Mouse (Mus musculus) brown adipose tissue, adult 24 weeks (tissue): ENCODE results near the gene Fbxo8. TPM values are rescaled to one million over a fixed set of nuclear protein-coding genes. Genes with fewer than 3 reads are reported as not detected.
A peak's percentile ranks its signal among the peaks of the same experiment; 100 is the strongest.

Source experiments
- H3K27ac ChIP-seq: fragments of 200-500 bp; replicated peaks from 2 replicates; pipeline ENCODE4 v1.5.1; 2012; ENCODE audit warnings: low read depth, mild to moderate bottlenecking, low read length
- H3K4me1 ChIP-seq: fragments of 200-500 bp; 2 replicates; pipeline ENCODE4 v1.6.1; 2012; ENCODE audit warnings: low read length, mixed read lengths; ENCODE audit not compliant: control insufficient read depth, insufficient read depth, insufficient read length
- H3K4me3 ChIP-seq: fragments of 200-500 bp; 2 replicates; pipeline ENCODE4 v1.5.1; 2012; ENCODE audit warnings: low read depth, mild to moderate bottlenecking, low read length, moderate library complexity; ENCODE audit not compliant: insufficient read depth
- polyA plus RNA-seq: library from polyadenylated mRNA; stranded (reverse); fragments of >200 nt; gene quantifications from 2 replicates; pipeline ENCODE4 v1.2.4, GENCODE M21; 2012; ENCODE audit not compliant: missing spikeins, insufficient read depth, insufficient read length

The Fbxo8 gene
- 73.0 and 107 TPM in 2 replicates for polyA plus RNA-seq

DNA sequence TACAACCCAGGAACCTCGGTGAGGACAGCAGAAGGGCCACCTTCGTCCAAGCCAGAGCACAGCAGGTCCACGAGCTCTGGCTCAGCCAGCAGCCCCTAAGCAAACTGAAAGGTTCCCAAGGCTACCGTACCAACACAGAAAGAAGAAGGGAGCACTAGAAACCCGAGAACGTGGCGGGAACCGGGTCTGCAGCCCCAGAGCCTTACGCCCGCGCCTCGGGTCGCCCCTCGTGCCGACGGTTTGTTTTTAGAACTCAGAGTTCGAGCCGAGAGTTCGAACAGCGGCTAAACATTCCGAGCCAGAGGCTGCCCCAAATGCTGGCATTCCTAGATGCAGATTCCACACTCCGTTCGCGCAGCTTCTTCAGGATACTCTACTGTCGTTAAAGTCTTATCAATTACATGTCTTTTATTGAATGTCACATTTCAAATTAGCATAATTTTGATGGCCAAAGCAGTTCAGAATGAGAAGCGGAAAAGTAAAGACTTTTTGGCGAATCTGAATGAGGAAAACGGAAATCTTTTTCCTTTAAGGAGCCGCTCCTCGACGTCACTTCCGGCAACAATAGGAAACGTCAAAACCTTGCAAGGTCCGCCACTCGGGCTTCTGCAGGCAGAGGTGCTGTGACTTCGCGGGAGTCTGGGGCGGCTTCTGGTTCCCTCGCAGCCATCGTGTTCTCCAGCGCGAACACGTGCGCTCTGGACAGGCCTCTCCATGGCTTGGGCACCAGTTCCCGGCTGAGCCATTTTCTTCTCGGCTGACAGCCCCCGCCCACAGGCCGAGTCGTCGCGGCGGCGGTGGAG lies at the start of gene Fbxo8, which contains the start of gene Cep44:
Gene Fbxo8, plus strand, starts transcription at position 533 of the 803 bp plus-strand sequence.
Gene Cep44, minus strand, starts transcription at position 490 of the 803 bp plus-strand sequence.
- H3K4me3 ChIP-seq: peak within 1 kb of the TSS; percentile 94
- peak within 1 kb of the TSS; percentile 84 for H3K27ac ChIP-seq
- peaks cover 4% of the 10 kb centered on the region; the same call in 1 of the 2 replicates for H3K4me1 ChIP-seq

DNA sequence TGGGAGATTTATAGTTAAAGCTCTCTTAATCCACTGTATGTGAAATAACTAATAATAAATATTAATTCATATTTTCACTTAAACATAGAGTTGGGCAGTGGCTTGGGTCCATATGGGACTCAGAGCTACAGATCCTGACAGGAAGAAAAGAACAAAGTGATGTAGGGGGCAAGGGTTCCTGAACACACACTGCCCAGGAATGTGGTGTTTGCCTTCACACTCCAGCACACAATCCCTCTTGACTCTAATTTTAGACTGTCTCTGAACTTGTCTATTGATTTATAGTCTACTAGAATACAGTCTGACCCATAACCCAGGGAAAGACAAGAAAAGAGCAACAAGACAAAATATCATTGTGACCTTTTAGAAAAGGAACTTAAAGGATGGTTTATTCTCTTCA lies 49.0 kb upstream of the Fbxo8 start:
- H3K4me3 ChIP-seq: no peak overlapping the region
- no peaks in the 10 kb centered on the region for H3K4me1 ChIP-seq
- no peak overlapping the region for H3K27ac ChIP-seq

DNA sequence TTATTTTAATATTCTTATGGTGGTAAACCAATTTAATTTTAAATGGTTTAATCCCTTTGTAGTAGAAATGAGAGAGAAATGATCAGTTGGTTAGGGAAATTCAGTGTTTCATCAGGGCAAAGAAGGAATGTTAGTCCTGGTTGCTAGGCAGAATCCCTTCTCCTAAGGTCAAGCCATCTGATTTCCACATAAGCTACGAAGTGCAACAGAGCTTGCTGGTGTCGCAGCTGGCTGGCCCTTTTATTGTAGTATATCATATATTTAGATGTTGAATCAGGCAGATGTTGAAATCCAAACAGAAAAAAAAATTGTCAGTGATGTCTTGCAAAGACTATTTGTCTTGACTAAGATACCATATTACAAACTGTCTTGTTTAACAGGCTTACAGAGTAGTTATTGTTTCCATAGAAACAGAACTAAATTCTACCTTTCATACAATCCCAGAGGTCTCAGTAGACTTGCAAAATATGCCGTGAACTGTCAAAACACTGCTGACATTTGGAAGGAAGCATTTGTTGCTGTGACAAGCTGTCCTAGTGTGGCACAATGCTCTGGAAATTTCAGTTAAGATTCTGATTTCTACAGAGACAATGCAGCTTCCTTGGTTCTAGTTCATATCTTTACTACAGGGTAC lies 42.5 kb upstream of the Fbxo8 start:
- Histone ChIP-seq H3K4me3 (no peak overlapping the region), H3K27ac (no peak overlapping the region), H3K4me1 (no peaks in the 10 kb centered on the region)

DNA sequence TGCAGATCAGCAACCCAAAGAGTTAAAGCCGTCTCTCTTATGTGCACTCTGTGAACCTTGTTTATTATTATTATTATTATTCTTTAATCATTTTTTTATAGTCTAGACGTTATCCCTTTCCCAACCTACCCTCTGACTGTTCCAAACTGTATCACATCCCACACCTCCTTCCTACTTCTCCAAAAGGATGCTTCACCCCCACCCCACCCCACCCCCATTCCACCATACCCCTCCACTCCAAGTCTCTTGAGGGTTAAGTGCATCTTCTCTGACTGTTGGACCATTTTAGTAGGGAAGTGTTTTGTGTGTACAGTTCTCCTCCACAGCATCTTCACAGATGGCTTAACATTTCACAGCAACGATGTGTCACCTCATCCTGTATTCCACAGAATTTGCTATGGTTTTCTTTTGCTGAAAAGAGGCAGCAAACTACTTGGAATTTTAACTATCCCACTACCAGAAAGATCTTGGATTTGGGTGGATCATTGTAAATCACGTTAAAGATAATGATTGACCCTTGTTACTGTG lies 41.9 kb upstream of the Fbxo8 start:
- no peak overlapping the region for H3K27ac ChIP-seq
- no peaks in the 10 kb centered on the region for H3K4me1 ChIP-seq
- no peak overlapping the region for H3K4me3 ChIP-seq

DNA sequence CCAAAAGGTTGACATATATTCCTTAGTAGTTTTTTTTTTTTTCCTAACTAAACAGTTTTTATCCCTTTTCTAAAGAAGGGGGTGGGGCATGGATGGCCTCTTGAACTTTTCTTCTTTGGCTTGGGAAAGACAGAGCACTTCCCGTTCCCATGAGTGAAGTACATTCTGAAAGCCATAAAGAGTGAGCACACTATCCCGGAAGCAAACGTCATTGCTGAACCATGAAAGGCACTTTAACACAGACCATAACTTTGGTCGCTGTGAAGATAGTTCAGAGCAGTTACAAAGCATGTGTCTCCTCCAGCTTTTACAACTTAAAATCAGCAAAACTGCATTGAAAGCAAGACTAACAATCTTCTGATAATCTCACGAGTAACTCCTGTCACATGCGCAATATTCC lies 32.0 kb upstream of the Fbxo8 start:
- H3K27ac ChIP-seq: no peak overlapping the region
- H3K4me1 ChIP-seq: no peaks in the 10 kb centered on the region
- H3K4me3 ChIP-seq: no peak overlapping the region

DNA sequence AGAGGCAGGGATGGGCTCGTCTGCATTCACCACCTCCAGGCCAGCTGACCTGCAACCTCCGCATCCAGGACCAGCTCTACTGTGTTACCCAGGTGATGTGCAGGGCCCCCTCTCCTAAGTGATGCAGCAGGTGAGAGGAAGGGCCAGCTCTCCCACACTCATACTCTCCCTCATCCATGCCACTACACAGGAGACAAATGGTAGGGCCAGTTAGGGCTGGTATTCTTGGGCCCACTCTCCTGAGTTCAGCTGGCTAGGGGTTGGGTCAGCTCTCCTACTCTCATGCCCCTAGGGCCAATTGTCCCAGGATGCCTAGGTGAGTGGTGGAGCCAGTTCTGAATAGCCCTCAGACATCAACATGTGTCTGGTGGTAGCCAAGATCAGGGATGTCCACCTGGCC lies 30.6 kb upstream of the Fbxo8 start:
- Histone ChIP-seq H3K27ac (no peak overlapping the region), H3K4me1 (no peaks in the 10 kb centered on the region), H3K4me3 (no peak overlapping the region)

DNA sequence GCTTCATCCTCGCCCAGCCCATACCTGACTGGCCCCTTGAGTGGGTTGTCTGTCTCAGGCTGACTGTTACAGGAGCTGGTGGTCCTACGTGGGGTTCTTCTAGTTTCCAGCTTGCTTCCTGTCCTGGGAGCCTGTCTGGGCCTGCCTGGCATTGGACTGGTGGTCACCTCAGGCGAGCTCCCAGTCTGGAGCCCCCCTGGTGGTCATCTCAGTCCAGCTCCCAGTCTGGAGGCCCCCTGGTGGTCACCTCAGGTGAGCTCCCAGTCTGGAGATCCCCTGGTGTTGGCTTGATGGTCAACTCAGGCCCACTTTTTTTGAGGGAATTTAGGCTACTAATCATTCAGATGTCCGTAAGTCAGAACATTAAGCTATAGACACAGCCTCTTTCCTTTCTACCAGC lies 29.8 kb upstream of the Fbxo8 start:
- H3K4me1 ChIP-seq: no peaks in the 10 kb centered on the region
- no peak overlapping the region for H3K27ac ChIP-seq
- no peak overlapping the region for H3K4me3 ChIP-seq

DNA sequence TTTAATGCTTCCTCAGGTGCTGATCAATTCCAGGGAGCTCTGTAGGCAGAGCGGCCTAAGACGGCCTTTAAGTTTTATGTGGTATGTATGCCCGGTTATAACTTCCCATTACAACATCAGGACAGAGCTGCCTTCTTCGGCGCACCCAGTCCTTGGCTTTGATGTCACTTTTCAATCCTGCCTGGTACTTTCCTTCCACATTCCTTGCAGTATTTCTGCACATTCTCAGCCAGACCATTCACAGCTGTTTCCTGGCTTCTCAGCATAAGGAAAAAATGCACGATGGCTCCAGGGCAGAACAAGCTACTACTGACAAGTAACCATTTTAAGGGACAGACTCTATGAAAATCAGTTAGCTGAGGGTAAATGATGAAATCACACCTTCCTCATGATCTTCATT lies 22.0 kb upstream of the Fbxo8 start:
- Histone ChIP-seq H3K27ac (no peak overlapping the region), H3K4me1 (no peaks in the 10 kb centered on the region), H3K4me3 (no peak overlapping the region)

DNA sequence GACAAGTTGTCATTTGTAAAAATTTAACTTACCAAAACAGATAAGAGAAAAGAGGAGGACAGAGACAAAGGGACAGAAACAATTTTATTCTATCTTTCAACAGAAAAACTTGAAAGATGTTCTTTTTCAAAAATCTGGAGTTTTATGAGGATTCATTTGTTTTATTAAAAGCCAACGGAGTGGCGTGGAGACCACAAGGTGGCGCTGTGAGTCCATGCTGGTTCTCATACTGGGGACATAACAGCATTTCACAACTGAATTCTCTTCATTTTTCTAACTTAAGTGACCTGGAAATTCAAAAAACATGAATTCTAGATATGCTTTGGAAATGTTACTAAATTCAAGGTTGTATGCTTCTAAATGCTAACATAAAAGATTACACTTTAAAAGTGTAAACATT lies 20.5 kb upstream of the Fbxo8 start:
- no peak overlapping the region for H3K27ac ChIP-seq
- H3K4me1 ChIP-seq: no peaks in the 10 kb centered on the region
- H3K4me3 ChIP-seq: no peak overlapping the region

DNA sequence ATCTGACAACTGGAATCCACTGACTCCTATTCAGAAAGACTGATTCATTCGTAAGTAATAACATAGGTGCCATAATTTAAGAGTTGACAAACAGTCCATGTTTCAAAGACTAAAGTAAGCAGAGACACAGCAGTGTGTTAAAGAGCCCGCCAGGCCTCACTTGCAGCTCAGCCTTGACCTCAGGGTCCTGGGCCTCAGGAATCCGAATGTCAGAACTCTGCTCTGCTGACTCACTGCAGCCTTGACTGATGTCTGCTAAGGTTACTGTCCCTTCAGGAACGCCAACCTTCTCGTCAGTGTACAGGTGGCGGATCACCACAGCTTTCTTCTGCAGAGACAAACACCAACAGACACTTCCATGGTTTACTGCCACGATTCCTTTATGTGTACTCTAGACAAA lies 10.2 kb upstream of the Fbxo8 start:
- Histone ChIP-seq H3K4me3 (no peak overlapping the region), H3K27ac (no peak overlapping the region)

DNA sequence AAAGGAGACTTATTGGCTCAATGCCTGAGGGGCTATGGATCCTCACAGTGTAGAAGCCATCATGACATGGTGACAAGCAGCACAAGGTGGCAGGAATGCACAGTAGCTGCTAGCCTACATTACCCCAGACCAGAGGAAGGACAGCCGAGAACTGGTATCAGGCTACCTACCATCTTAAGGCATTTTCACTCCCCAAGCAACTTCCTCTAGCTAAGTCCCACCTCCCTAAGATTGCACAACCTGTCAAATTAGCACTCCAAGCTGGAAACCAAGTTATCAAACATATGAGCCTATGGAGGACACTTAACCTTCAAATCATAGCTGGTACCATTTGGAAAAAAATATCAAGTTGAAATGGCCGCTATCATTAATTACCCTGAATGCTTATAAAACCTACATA lies 3.0 kb upstream of the Fbxo8 start:
- Histone ChIP-seq H3K4me1 (peaks cover 4% of the 10 kb centered on the region; the same call in 1 of the 2 replicates), H3K4me3 (no peak overlapping the region), H3K27ac (no peak overlapping the region)

More for the DNA sequence above, 10.2 kb upstream of the Fbxo8 start:
- no peaks in the 10 kb centered on the region for H3K4me1 ChIP-seq

DNA sequence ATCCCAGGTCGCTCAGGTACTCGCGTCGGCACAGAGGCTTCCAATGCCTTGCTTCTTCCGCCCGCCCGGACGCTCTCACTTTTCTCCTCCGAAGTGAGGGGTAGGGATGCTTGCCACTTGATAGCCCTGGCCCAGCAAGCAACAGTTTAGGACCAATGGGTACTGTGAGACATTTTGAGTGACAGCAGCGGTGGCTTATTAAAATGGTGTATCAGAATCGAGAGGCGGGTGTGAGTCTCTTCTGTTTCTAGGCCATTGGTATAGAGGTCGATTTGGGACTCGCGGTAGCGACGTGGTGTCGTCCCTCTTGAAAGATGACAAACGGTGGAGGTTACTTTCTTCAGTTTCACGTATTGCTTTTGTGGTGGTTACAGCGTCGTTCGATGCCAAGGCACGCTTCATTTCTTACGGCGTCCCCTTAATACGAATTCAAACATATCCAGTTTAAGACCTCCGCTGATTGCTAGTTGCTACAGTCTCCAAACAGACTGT lies 517 bp downstream of the Fbxo8 start:
- Histone ChIP-seq H3K27ac (peak overlapping the region; percentile 72), H3K4me1 (peaks cover 4% of the 10 kb centered on the region; the same call in 1 of the 2 replicates), H3K4me3 (peak overlapping the region; percentile 94)

DNA sequence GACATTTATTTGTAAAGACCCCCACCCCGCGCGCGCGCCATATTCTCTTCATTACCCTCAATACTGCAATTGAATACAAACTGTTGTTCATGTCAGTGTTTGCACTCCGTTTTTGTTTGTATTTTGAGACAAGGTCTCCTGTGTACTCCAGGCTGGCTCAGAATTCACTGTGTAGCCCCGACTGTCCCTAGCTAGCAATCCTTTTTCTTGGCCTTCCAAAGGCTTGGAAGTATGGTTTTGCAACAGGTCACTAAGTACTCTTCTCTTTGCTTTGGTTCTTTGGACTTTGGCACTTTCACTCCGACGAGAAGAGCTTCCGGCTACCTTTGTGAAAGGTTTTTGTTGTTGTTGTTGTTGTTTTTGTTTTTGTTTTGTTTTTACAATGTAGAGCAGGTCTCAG lies 1.2 kb downstream of the Fbxo8 start:
- Histone ChIP-seq H3K4me1 (peaks cover 4% of the 10 kb centered on the region; the same call in 1 of the 2 replicates), H3K27ac (no peak overlapping the region), H3K4me3 (peak overlapping the region; percentile 94)

DNA sequence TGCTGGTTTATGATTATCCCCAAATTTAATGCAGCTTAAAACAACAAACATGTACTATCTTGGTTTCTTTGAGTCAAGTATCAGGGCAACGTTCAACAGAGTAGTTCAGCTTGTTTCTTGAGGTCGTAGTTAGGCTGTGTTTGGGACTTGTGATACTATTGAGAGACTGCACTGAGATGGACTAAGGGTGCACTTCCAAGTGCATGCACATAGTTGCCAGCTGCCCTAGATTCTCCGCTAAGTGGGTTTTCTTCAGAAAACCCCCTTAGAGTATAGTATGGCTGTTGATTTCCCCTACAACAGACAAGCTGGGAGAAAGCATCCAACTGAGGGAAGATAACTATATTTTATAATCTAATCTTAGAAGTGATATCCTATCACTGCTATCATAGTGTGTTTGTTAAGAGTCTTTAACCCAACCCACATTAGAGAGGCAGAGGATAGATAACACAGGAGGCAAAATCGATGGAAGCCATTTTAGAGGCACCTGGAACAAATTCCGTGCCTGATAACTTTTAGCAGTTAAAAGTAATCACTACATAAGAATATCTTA lies 1.7 kb downstream of the Fbxo8 start:
- Histone ChIP-seq H3K4me1 (peaks cover 6% of the 10 kb centered on the region; the same call in 1 of the 2 replicates), H3K4me3 (peak overlapping the region; percentile 38; the same call in 1 of the 2 replicates), H3K27ac (no peak overlapping the region)

DNA sequence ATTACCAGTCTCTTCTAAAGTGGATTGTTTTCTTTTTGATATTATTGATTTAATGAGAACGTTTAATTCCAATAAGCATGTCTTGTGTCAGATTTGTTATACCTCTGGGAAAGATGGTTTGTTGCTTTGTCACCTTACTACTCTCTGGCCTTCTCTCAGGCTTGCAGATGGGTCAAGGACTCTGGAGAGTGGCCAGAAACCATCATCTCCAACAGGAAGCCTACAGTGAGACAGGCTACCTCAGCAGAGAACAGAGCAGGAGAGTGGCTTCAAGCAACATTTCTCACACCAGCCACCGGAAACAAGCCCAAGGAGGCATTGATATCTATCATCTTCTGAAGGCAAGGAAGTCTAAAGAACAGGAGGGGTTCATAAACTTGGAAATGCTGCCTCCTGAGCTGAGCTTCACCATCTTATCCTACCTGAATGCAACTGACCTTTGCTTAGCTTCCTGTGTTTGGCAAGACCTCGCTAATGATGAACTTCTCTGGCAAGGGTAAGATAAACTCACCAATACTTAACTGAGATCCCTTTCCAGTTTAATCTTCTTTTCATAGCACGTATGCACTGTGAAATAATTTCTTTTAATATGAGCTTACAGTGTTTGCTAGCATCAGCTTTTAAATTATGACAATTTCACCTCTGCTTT lies 13.6 kb downstream of the Fbxo8 start:
- Histone ChIP-seq H3K4me1 (no peaks in the 10 kb centered on the region), H3K27ac (no peak overlapping the region), H3K4me3 (no peak overlapping the region)
